Mouse (Mus musculus) megakaryocyte, embryonic 14.5 days (primary cell): Measurements from ENCODE around the gene Zfp219.

Experiments used
- FLI1 ChIP-seq: IDR thresholded peaks from 2 replicates; pipeline ENCODE4 v1.6.1; 2012; ENCODE audit warnings: low read length, inconsistent platforms, mixed read lengths
- GATA1 ChIP-seq: IDR thresholded peaks from 3 replicates; pipeline ENCODE4 v1.6.1; 2012; ENCODE audit warnings: mixed read lengths, low read length, inconsistent platforms, borderline replicate concordance

- TF ChIP-seq GATA1, result no peak
- no peak for TF ChIP-seq FLI1
Measured at GRCm38 (mm10) chr14:51994453-51994852, 26.1 kb downstream of the Zfp219 start.
